ENCODE assay signal across 9 mouse cellular contexts in the genomic region with DNA sequence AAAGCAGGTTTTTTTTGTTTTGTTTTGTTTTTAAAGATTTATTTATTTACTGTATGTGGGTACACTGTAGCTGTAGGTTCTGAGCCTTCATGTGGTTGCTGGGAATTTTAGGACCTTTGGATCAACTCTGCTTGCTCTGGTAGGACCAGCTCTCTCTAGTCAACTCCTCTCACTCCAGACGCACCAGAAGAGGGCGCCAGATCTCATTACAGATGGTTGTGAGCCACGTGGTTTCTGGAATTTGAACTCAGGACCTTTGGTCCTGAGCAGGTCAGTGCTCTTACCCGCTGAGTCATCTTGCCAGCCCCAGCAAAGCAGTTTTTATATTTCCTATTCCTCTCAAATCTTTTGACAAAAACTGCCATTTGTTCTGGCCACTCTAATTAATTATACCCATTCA. TPM values are rescaled to one million over a fixed set of nuclear protein-coding genes. Genes with fewer than 3 reads are reported as not detected.
DNase-seq lines count a peak whose midpoint lies in the region; ATAC-seq and TF ChIP-seq lines count a peak whose summit lies in the region.
"Had no signal": no experiment of that assay in that cellular context is flagged by ENCODE, and none has a peak within 500 bp of the region (broad histone marks: within the 10 kb centered on the region; RNA-seq: fewer than 3 reads in every experiment).

No protein-coding gene starts in this region.

- H3K27ac ChIP-seq in kidney, adult 2 months (ENCODE audit: insufficient read depth, low read depth, low read length) = peak overlapping the region; percentile 84

- no peaks in the 10 kb centered on the region for H3K27me3 ChIP-seq in kidney, adult 2 months (replicated peaks; ENCODE audit: control insufficient read depth, insufficient read depth, low read length)
- H3K27me3 ChIP-seq: megakaryocyte, embryonic 14.5 days had no signal

- no peak overlapping the region for H3K4me3 ChIP-seq in kidney, adult 2 months (ENCODE audit: insufficient read depth, low read depth, low read length)

- intact Hi-C loops in heart, postnatal 14 days (cut with DNase I) = no loop called here

- TF ChIP-seq POLR2A in kidney, adult 2 months (IDR thresholded peaks at IDR 0.05; ENCODE audit: low read depth, low read length) = no peak

- no peaks in the 10 kb centered on the region for H3K36me3 ChIP-seq in kidney, adult 2 months (ENCODE audit: control insufficient read depth, insufficient read depth, low read length)

- peak; percentile 12 to 34 for DNase-seq in heart, postnatal 14 days
- DNase-seq in heart, adult 9 months (ENCODE audit: low spot score in 2 of 2) = no peak
- DNase-seq in CD4-positive helper T cell, adult 2 months (ENCODE audit: low read depth, low spot score) = peak; percentile 53
- DNase-seq in adrenal gland, postnatal 14 days = peak; percentile 60
- DNase-seq in kidney, adult 2 months = peak; percentile 89
- peak; percentile 36 for DNase-seq in lung, postnatal 25 days (ENCODE audit: low spot score)
- peak; percentile 56 for DNase-seq in yolk sac, embryonic 10.5 days (ENCODE audit: low spot score)

- peak; percentile 71 for TF ChIP-seq CTCF in kidney, adult 2 months (conservative IDR thresholded peaks at IDR 0.05; ENCODE audit: insufficient read depth, insufficient read length, low read depth, low read length)

- no peak for ATAC-seq in inflammation-experienced regulatory T-cells, adult 6 months

- H3K4me1 ChIP-seq in kidney, adult 2 months (ENCODE audit: control insufficient read depth, insufficient read depth, low read length) = peaks cover 5% of the 10 kb centered on the region; the same call in 1 of the 2 replicates

- 23% methylated on average over 4 of the region's 4 CpGs for WGBS in kidney, adult 2 months

RNA-seq across cellular contexts. Expression of a gene that starts 1.5 kb away (rescaled TPM):
- 10 to 100 TPM; 19.2 to 20.9 TPM for total RNA-seq in heart, postnatal 14 days (2021)
- 21.9 and 23.1 TPM in 2 replicates for total RNA-seq in adrenal gland, postnatal 14 days (2021)
- 35.2 and 40.1 TPM in 2 replicates for polyA plus RNA-seq in kidney, adult 2 months (2012; rRNA removed)
- 10 to 100 TPM; 16.3 to 22.0 (median 18.9) TPM for polyA plus RNA-seq in inflammation-experienced regulatory T-cells, adult 6 months (2017; shearing (Covaris generic))

RNA-seq across cellular contexts. Expression of a gene that starts 1.6 kb away (rescaled TPM):
- total RNA-seq in heart, postnatal 14 days (2021) = 10 to 100 TPM; 31.5 to 34.3 TPM
- total RNA-seq in adrenal gland, postnatal 14 days (2021) = 50.6 and 51.5 TPM in 2 replicates
- polyA plus RNA-seq in kidney, adult 2 months (2012; rRNA removed) = 49.7 and 52.0 TPM in 2 replicates
- 1 to 10 TPM; 6.6 to 9.5 (median 8.3) TPM for polyA plus RNA-seq in inflammation-experienced regulatory T-cells, adult 6 months (2017; shearing (Covaris generic))

RNA-seq across cellular contexts. Expression of a gene that starts 26.3 kb away (rescaled TPM):
- total RNA-seq in heart, postnatal 14 days (2021) = 10 to 100 TPM; 13.5 to 14.2 TPM
- 42.1 and 44.6 TPM in 2 replicates for total RNA-seq in adrenal gland, postnatal 14 days (2021)
- 6.3 and 6.6 TPM in 2 replicates for polyA plus RNA-seq in kidney, adult 2 months (2012; rRNA removed)
- polyA plus RNA-seq in inflammation-experienced regulatory T-cells, adult 6 months (2017; shearing (Covaris generic)) = 10 to 100 TPM; 29.2 to 46.3 (median 45.4) TPM

RNA-seq across cellular contexts. Expression of a gene that starts 27.3 kb away (rescaled TPM):
- total RNA-seq in heart, postnatal 14 days (2021) = 1 to 10 TPM; 7.0 to 7.3 TPM
- 21.3 and 22.4 TPM in 2 replicates for total RNA-seq in adrenal gland, postnatal 14 days (2021)
- 27.5 and 31.0 TPM in 2 replicates for polyA plus RNA-seq in kidney, adult 2 months (2012; rRNA removed)
- 1 to 10 TPM; 1.2 to 3.2 (median 2.9) TPM for polyA plus RNA-seq in inflammation-experienced regulatory T-cells, adult 6 months (2017; shearing (Covaris generic))

Comparison
In these comparisons a context has a peak if more than half of its experiments do, and no peak if none do; other contexts are left out.
1. DNase-seq: peak in heart, postnatal 14 days (2 of 2), CD4-positive helper T cell, adult 2 months (single experiment), adrenal gland, postnatal 14 days (single experiment), kidney, adult 2 months (single experiment), lung, postnatal 25 days (single experiment) and yolk sac, embryonic 10.5 days (single experiment); none in heart, adult 9 months (0 of 2).